Mouse (Mus musculus) right cerebral cortex, adult 18-20 months (tissue): ENCODE data around the gene Osm.
A peak's percentile ranks its signal among the peaks of the same experiment; 100 is the strongest.

ENCODE experiments used
- DNase-seq: peaks from one replicate; pipeline ENCODE4 v3.0.0; 2022; ENCODE audit warnings: mixed read lengths

Gene Osm

GRCm38 (mm10) chr11:4216248-4217000, 19.8 kb upstream of the Osm start:
- DNase-seq, result peak; percentile 39

- DNase-seq, result peak; percentile 63
Observed at GRCm38 (mm10) chr11:4217914-4218629, 18.1 kb upstream of the Osm start, which contains the start of gene Castor1. Gene Castor1 (plus strand): TSS chr11:4218225.

- no peak for DNase-seq
Observed at GRCm38 (mm10) chr11:4218637-4219036, 17.6 kb upstream of the Osm start.

- DNase-seq, result peak; percentile 78
Observed at GRCm38 (mm10) chr11:4219317-4219751, 16.9 kb upstream of the Osm start.

GRCm38 (mm10) chr11:4219908-4220307, 16.3 kb upstream of the Osm start:
- no peak for DNase-seq

GRCm38 (mm10) chr11:4220443-4221400, 15.5 kb upstream of the Osm start:
- peak; percentile 55 for DNase-seq

- DNase-seq, result no peak
Observed at GRCm38 (mm10) chr11:4222046-4222950, 13.9 kb upstream of the Osm start.

- DNase-seq, result no peak
Observed at GRCm38 (mm10) chr11:4223393-4224188, 12.6 kb upstream of the Osm start.

GRCm38 (mm10) chr11:4224223-4224622, 12.0 kb upstream of the Osm start:
- DNase-seq, result no peak

- no peak for DNase-seq
Observed at GRCm38 (mm10) chr11:4226569-4227325, 9.5 kb upstream of the Osm start.

GRCm38 (mm10) chr11:4228463-4228862, 7.8 kb upstream of the Osm start:
- no peak for DNase-seq

GRCm38 (mm10) chr11:4229841-4230240, 6.4 kb upstream of the Osm start:
- no peak for DNase-seq

- DNase-seq, result no peak
Observed at GRCm38 (mm10) chr11:4231435-4231834, 4.8 kb upstream of the Osm start.

GRCm38 (mm10) chr11:4232644-4233043, 3.6 kb upstream of the Osm start:
- DNase-seq, result no peak

GRCm38 (mm10) chr11:4235052-4235655, 1.1 kb upstream of the Osm start:
- DNase-seq, result no peak

- DNase-seq, result no peak
Observed at GRCm38 (mm10) chr11:4236546-4237067, 387 bp downstream of the Osm start.

- DNase-seq, result no peak
Observed at GRCm38 (mm10) chr11:4237389-4237912, 1.2 kb downstream of the Osm start.

- no peak for DNase-seq
Observed at GRCm38 (mm10) chr11:4238167-4238566, 1.9 kb downstream of the Osm start.

- no peak for DNase-seq
Observed at GRCm38 (mm10) chr11:4239691-4240090, 3.5 kb downstream of the Osm start.
